Mouse (Mus musculus) gastrocnemius, adult 2 months (tissue): Measurements from ENCODE around the gene Lrrc74a. TPM values are rescaled to one million over a fixed set of nuclear protein-coding genes. Genes with fewer than 3 reads are reported as not detected.

Experiments used
- DNase-seq: peaks from one replicate; pipeline ENCODE4 v3.0.0; 2022
- H3K27ac ChIP-seq: fragments of 200-600 bp; 2 replicates; pipeline ENCODE4 v1.8.1; 2022; ENCODE audit warnings: mild to moderate bottlenecking
- H3K4me3 ChIP-seq: fragments of 200-600 bp; 2 replicates; pipeline ENCODE4 v1.8.1; 2022; ENCODE audit warnings: mild to moderate bottlenecking, moderate library complexity
- CTCF ChIP-seq: fragments of 200-600 bp; IDR thresholded peaks from 2 replicates; pipeline ENCODE4 v1.8.1; 2022; ENCODE audit warnings: antibody characterized with exemption, mild to moderate bottlenecking, moderate library complexity
- intact Hi-C: fragments of 180-260 bp; cut with DNase I; formaldehyde crosslinking; loops from one replicate; pipeline ENCODE4 v1.15.1; 2025
- total RNA-seq, 2 experiments: library from RNA; stranded (reverse); gene quantifications; 2 replicates each; pipeline ENCODE4 v1.2.3; 2021

Gene Lrrc74a
- total RNA-seq, 2 experiments from 2014 or later, result not detected

- intact Hi-C loops, result no loop called here
- no peak for DNase-seq
- Histone ChIP-seq H3K27ac (no peak overlapping the region), H3K4me3 (no peak overlapping the region)
- TF ChIP-seq CTCF, result no peak
Measured at GRCm38 (mm10) chr12:86761036-86761435, 26.9 kb downstream of the Lrrc74a start.

GRCm38 (mm10) chr12:86764060-86764459, 29.9 kb downstream of the Lrrc74a start:
- TF ChIP-seq CTCF, result no peak
- intact Hi-C loops, result no loop called here
- Histone ChIP-seq H3K27ac (no peak overlapping the region), H3K4me3 (no peak overlapping the region)
- DNase-seq, result no peak

GRCm38 (mm10) chr12:86766467-86766866, 32.3 kb downstream of the Lrrc74a start:
- intact Hi-C loops, result no loop called here
- no peak overlapping the region for H3K4me3 ChIP-seq
- no peak overlapping the region for H3K27ac ChIP-seq
- no peak for TF ChIP-seq CTCF
- no peak for DNase-seq

- DNase-seq, result peak; percentile 64
- intact Hi-C loops, result loop anchor here (2.0 kb wide), 2 partner anchors 207 to 285 kb away; no protein-coding TSS in a partner anchor
- Histone ChIP-seq H3K4me3 (no peak overlapping the region), H3K27ac (peak overlapping the region; percentile 38; the same call in 1 of the 2 replicates)
- peak; percentile 85 for TF ChIP-seq CTCF
Measured at GRCm38 (mm10) chr12:86767868-86768631, 33.9 kb downstream of the Lrrc74a start.

DNA sequence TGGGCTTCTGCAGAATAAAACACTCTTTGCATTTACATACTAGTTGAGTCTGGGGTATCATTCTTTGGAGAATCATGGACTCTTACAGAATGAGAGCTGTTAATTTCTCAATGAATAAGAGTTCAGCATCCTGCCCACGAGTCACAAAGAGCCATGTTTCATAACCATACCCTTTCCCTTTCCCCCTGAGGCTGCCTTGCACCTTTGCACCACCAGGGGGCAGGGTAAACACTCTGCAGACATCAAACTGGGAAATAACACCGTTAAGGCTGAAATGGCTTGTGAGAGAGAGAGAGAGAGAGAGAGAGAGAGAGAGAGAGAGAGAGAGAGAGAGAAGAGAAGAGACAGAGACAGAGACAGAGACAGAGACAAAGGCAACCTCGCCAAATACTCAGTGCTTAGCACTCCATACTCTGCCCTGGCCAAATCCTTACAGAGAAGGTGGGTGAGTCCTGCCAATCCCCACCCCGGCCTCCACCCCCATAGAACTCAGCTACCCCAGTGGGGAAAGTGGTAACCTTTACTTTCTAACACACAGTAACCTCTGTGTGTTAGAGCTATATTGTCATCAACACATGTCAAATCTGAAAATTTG, 34.9 kb downstream of the Lrrc74a start:
- intact Hi-C loops, result loop anchor here (2.0 kb wide), 2 partner anchors 206 to 284 kb away; no protein-coding TSS in a partner anchor
- peak overlapping the region; percentile 81 for H3K27ac ChIP-seq
- H3K4me3 ChIP-seq, result no peak overlapping the region
- peak; percentile 86 for TF ChIP-seq CTCF
- DNase-seq, result peak; percentile 87

- intact Hi-C loops, result loop anchor here (2.0 kb wide), 2 partner anchors 205 to 283 kb away; no protein-coding TSS in a partner anchor
- DNase-seq, result no peak
- no peak for TF ChIP-seq CTCF
- Histone ChIP-seq H3K4me3 (no peak overlapping the region), H3K27ac (peak overlapping the region; percentile 81)
Measured at GRCm38 (mm10) chr12:86769819-86770218, 35.6 kb downstream of the Lrrc74a start.

DNA sequence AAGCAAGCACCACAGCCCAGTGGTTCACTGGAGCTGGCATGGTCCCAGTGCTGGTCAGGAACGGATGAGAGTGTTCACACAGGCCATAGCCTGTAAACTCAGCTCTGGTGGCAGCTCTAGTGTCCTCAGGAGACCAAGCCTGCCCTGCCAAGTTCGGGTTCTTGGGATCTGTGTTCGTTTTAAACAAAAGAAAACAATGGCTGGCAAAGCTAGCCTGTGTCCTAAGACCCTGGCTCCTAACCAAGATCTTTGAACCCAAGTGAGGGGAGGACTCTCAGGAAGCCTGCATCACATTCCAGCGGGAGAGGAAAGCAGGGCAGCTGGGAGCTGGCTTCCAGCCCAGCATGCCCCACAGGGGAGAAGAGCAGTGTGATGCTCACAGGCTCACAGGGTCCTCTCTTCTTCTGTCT, 36.1 kb downstream of the Lrrc74a start:
- DNase-seq, result peak; percentile 82
- intact Hi-C loops, result no loop called here
- TF ChIP-seq CTCF, result no peak
- H3K27ac ChIP-seq, result peak overlapping the region; percentile 81
- H3K4me3 ChIP-seq, result no peak overlapping the region

GRCm38 (mm10) chr12:86770927-86771326, 36.8 kb downstream of the Lrrc74a start:
- no peak overlapping the region for H3K4me3 ChIP-seq
- no peak for DNase-seq
- peak overlapping the region; percentile 81 for H3K27ac ChIP-seq
- TF ChIP-seq CTCF, result no peak
- intact Hi-C loops, result no loop called here

DNA sequence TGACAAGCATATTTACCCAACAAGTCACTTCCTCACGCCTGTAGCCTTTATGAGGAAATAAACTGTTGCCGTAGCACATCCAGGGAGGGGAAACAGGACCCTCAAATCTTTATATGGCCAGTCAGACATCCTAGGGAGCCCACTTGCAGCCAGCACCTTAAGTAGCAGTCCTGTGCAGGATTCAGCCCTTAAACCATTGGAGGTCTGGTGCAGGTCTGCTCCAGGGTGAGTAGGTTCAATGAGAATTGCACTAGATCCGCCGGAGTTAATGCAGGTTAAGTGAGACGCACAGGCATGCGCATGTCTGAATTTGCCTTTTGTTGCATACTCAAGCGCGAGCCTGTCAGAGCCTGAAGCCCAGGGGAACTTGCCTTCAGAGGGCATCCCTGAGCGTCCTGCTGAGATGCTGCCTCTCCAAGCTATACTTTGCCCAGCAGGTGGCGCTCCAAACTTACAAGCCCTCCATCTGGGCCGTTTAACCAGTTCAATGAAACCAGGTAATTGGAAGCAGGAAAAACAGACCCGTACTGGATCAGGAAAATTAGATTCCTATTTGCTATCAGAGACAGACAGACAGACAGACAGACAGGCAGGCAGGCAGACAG, 37.8 kb downstream of the Lrrc74a start:
- H3K4me3 ChIP-seq, result no peak overlapping the region
- peak overlapping the region; percentile 54 for H3K27ac ChIP-seq
- DNase-seq, result peak; percentile 94
- intact Hi-C loops, result loop anchor here (1.0 kb wide), 2 partner anchors 134 to 151 kb away; no protein-coding TSS in a partner anchor
- peak; percentile 96; the same call in 1 of the 2 replicates for TF ChIP-seq CTCF

DNA sequence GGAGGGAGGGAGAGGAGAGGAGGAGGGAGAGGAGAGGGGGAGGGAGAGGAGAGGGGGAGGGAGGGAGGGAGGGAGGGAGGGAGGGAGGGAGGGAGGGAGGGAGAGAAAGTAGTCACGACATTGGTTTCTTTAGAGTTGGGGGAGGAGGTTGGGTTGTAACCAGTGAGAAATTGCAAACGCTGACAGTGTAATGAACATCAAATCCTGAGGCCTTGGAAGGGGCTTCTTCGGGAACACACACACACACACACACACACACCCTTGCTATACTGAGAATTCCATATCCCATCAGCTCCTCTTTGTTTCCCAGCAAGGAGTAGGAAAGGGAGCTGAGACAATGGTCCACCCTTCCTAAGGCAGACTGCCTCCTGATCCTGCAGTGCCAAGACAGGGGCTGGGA, 38.4 kb downstream of the Lrrc74a start:
- TF ChIP-seq CTCF, result no peak
- Histone ChIP-seq H3K4me3 (no peak overlapping the region), H3K27ac (peak overlapping the region; percentile 20)
- DNase-seq, result no peak
- intact Hi-C loops, result loop anchor here (1.0 kb wide), 2 partner anchors 134 to 151 kb away; no protein-coding TSS in a partner anchor

GRCm38 (mm10) chr12:86775561-86776280, 41.6 kb downstream of the Lrrc74a start:
- no peak overlapping the region for H3K4me3 ChIP-seq
- H3K27ac ChIP-seq, result peak overlapping the region; percentile 89
- intact Hi-C loops, result loop anchor here (2.0 kb wide), 1 partner anchor 19 kb away; no protein-coding TSS in a partner anchor
- TF ChIP-seq CTCF, result 0 out of 2 replicates have a peak, but pooled peaks have one; percentile 1
- DNase-seq, result peak; percentile 86

- TF ChIP-seq CTCF, result no peak
- Histone ChIP-seq H3K27ac (peak overlapping the region; percentile 89), H3K4me3 (no peak overlapping the region)
- intact Hi-C loops, result loop anchor here (2.0 kb wide), 1 partner anchor 18 kb away; no protein-coding TSS in a partner anchor
- DNase-seq, result no peak
Measured at GRCm38 (mm10) chr12:86776341-86776860, 42.2 kb downstream of the Lrrc74a start.
